Mouse (Mus musculus): ENCODE data around the gene Rnase4. TPM values are rescaled to one million over a fixed set of nuclear protein-coding genes. Genes with fewer than 3 reads are reported as not detected.

Gene Rnase4
- total RNA-seq, 1 experiment from 2014 or later = 6.2 TPM

GRCm38 (mm10) chr14:51104366-51104765 is 13.5 kb downstream of the Rnase4 start:
- no peak for ATAC-seq (replicated peaks in 1 of 2; ENCODE audit: insufficient read depth in 1 of 2, low FRiP score in 2 of 2, low TSS enrichment in 1 of 2, low read depth in 1 of 2, poor library complexity in 2 of 2, severe bottlenecking in 2 of 2)

GRCm38 (mm10) chr14:51106449-51106967 is 15.6 kb downstream of the Rnase4 start:
- ATAC-seq (replicated peaks in 1 of 2; ENCODE audit: insufficient read depth in 1 of 2, low FRiP score in 2 of 2, low TSS enrichment in 1 of 2, low read depth in 1 of 2, poor library complexity in 2 of 2, severe bottlenecking in 2 of 2) = no peak

- no peak for ATAC-seq (replicated peaks in 1 of 2; ENCODE audit: insufficient read depth in 1 of 2, low FRiP score in 2 of 2, low TSS enrichment in 1 of 2, low read depth in 1 of 2, poor library complexity in 2 of 2, severe bottlenecking in 2 of 2)
Measured at GRCm38 (mm10) chr14:51111966-51112365, 21.1 kb downstream of the Rnase4 start.

DNA sequence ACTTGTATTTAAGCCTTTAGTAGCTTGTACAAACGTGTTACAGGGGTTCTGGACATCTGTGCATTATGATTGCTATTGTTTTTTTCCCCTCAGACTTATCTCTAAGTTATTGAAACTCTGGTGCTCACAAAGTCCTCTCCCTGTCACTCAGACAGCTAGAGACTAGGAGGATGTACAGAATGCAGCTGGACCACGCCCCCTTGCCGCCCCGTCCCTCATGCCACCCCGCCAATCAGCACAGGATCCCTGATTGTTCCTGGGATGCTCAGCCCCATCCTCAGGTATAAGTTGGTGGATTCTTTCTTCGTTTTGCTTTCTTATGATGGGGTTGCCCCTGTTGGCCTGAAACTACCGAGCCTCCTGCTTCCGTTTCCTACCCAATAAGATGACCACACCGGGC is 22.6 kb downstream of the Rnase4 start:
- ATAC-seq (replicated peaks in 1 of 2; ENCODE audit: insufficient read depth in 1 of 2, low FRiP score in 2 of 2, low TSS enrichment in 1 of 2, low read depth in 1 of 2, poor library complexity in 2 of 2, severe bottlenecking in 2 of 2) = no peak

- no peak for ATAC-seq (replicated peaks in 1 of 2; ENCODE audit: insufficient read depth in 1 of 2, low FRiP score in 2 of 2, low TSS enrichment in 1 of 2, low read depth in 1 of 2, poor library complexity in 2 of 2, severe bottlenecking in 2 of 2)
Measured at GRCm38 (mm10) chr14:51113916-51114560, 23.2 kb downstream of the Rnase4 start, which contains the start of gene Eddm3b. Gene Eddm3b, plus strand, starts transcription at chr14:51114426.

DNA sequence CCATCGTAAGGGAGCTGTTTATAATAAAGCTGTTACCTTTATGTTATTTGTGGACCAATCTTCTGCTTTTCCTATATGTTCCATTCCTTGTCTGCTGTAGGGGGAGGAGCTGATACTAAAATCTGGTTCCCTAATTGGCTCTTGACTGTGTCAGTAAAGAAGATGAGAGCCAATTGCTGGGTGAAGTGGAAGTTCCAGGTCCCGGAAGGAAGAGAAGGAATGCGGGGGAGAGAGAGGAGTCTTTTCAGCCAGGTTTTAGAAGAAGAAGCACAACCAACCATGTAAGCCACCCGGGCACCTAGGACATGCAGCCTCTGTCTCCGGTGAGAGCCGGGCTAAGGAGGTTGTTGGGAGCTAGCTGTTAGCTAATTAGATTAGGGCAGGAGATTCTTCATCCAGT is 34.8 kb downstream of the Rnase4 start:
- ATAC-seq (replicated peaks in 1 of 2; ENCODE audit: insufficient read depth in 1 of 2, low FRiP score in 2 of 2, low TSS enrichment in 1 of 2, low read depth in 1 of 2, poor library complexity in 2 of 2, severe bottlenecking in 2 of 2) = no peak

DNA sequence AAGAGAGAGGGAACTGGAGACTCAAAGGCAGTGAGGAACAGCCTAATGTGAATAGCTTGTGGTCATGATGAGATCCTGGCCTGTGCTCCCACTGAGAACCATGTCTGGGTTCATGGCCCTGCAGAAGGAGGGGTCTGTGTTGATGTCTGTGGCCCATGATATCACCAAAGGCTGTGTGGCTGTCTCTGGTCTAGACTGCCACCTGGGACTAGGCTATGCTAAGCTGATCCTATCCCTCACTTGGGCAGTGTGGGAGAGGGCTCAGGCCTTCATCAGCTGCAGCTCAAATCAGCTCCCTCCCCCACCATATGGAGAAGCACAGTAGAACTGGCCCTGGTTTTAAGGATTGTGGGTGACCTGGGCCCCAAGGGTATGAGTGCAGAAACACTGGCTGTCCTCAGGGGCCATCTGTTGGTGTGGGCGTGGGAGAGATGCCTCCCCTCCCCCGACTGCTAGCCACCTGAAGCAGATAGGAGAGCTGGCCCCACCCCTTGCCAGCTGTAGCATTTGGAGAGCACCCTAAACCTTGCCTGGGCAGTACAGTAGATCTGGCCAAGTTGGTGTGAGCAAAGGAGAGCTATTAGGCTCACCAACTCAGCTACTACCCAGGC is 36.9 kb downstream of the Rnase4 start:
- ATAC-seq (replicated peaks in 1 of 2; ENCODE audit: insufficient read depth in 1 of 2, low FRiP score in 2 of 2, low TSS enrichment in 1 of 2, low read depth in 1 of 2, poor library complexity in 2 of 2, severe bottlenecking in 2 of 2) = peak in 1 of 2 experiments; percentile 12; a peak in 1 of 4 replicates

GRCm38 (mm10) chr14:51128775-51129623 is 38.1 kb downstream of the Rnase4 start:
- peak; percentile 78 to 83 for ATAC-seq (replicated peaks in 1 of 2; ENCODE audit: insufficient read depth in 1 of 2, low FRiP score in 2 of 2, low TSS enrichment in 1 of 2, low read depth in 1 of 2, poor library complexity in 2 of 2, severe bottlenecking in 2 of 2)

DNA sequence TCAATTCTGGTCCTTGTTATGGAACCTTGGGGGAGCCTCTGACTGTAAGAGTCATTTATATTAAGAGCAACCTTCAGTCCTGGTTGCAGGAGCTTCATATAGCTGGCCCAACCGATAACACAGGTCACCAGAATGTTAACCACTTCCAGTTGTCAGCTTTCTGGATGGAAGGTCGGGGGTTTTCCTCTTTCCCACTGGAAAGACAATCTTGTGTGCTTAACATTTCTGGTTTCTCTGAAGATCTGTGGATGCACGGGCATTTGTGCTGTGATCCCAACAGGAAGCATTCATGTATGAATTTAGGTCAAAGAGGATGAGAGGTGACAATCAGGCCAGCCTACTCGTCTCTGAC is 38.7 kb downstream of the Rnase4 start:
- no peak for ATAC-seq (replicated peaks in 1 of 2; ENCODE audit: insufficient read depth in 1 of 2, low FRiP score in 2 of 2, low TSS enrichment in 1 of 2, low read depth in 1 of 2, poor library complexity in 2 of 2, severe bottlenecking in 2 of 2)

- ATAC-seq (replicated peaks in 1 of 2; ENCODE audit: insufficient read depth in 1 of 2, low FRiP score in 2 of 2, low TSS enrichment in 1 of 2, low read depth in 1 of 2, poor library complexity in 2 of 2, severe bottlenecking in 2 of 2) = peak; percentile 60 to 72
Measured at GRCm38 (mm10) chr14:51130315-51130940, 39.6 kb downstream of the Rnase4 start.

- ATAC-seq (replicated peaks in 1 of 2; ENCODE audit: insufficient read depth in 1 of 2, low FRiP score in 2 of 2, low TSS enrichment in 1 of 2, low read depth in 1 of 2, poor library complexity in 2 of 2, severe bottlenecking in 2 of 2) = no peak
Measured at GRCm38 (mm10) chr14:51131086-51131815, 40.4 kb downstream of the Rnase4 start.

DNA sequence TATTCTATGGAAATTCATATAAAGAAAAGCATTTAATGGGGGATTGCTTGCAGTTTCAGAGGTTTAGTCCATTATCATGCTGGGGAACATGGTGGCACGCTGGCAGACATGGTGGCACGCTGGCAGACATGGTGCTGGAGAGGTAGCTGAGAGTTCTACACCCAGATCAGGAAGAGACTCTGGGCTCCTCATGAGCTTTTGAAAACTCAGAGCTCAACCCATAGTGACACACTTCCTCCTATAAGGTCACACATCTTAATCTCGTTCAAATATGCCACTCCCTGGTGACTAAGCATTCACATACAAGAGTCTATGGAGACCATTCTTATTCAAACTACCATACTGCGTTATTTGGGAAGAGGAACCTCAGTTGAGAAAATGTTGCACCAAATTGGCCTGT is 41.5 kb downstream of the Rnase4 start:
- ATAC-seq (replicated peaks in 1 of 2; ENCODE audit: insufficient read depth in 1 of 2, low FRiP score in 2 of 2, low TSS enrichment in 1 of 2, low read depth in 1 of 2, poor library complexity in 2 of 2, severe bottlenecking in 2 of 2) = no peak

- ATAC-seq (replicated peaks in 1 of 2; ENCODE audit: insufficient read depth in 1 of 2, low FRiP score in 2 of 2, low TSS enrichment in 1 of 2, low read depth in 1 of 2, poor library complexity in 2 of 2, severe bottlenecking in 2 of 2) = no peak
Measured at GRCm38 (mm10) chr14:51140342-51140741, 49.5 kb downstream of the Rnase4 start.

DNA sequence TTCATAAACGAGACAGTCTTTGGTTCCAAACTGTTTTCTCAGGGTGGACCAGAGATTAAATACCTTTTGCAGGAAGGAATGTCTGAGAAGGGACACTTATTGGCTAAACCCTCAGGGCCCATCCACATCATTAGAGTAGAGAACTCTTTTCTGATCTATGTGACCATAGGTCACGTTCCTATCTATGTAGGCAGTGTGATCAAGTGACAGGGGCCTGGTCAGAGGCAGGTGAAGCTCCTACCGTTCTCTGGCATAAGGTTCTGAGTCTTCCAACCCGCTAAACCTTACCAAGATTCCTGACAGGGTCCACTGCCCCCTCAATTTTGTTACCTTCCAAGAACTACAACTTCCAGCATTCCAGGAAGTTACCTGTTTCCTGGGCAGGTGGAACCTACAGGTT is 51.2 kb downstream of the Rnase4 start:
- ATAC-seq (replicated peaks in 1 of 2; ENCODE audit: insufficient read depth in 1 of 2, low FRiP score in 2 of 2, low TSS enrichment in 1 of 2, low read depth in 1 of 2, poor library complexity in 2 of 2, severe bottlenecking in 2 of 2) = no peak

DNA sequence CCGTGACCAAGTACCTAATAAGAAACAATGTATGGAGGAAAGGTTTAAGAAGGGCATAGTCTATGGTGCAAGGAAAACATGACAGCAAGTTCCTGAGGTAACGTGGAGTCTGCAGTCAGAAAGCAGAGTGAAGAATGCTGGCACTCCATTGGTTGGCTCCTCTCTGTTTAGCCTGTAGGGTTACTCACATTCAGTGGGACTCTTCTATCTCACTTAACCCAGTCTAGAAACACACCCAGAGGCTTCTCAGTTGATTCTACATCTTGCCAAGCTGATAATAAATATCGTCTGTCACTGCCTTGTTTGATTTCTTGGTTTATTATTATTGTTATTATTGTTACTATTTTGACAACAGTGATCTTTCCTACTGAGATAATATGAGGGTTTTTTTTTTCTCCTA is 51.7 kb downstream of the Rnase4 start:
- no peak; a peak in 1 of 4 replicates for ATAC-seq (replicated peaks in 1 of 2; ENCODE audit: insufficient read depth in 1 of 2, low FRiP score in 2 of 2, low TSS enrichment in 1 of 2, low read depth in 1 of 2, poor library complexity in 2 of 2, severe bottlenecking in 2 of 2)

DNA sequence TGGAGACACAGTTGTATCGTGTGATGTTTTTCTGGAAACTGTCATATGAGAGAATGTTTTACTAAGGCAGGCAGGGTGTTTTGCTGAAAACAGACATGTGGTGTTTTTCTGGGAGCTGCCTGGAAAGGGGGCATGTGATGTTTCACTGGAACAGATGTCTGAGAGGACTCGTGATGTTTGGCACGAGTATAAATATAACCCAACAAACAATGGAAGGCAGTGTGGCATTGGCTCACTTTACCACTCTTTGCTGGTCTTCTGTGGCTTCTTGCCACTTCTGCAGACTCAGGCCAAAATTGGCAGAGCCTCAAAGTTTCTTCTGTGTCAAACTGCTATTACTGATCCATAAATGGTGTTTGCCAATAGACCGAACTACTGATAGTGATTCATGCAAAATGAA is 52.4 kb downstream of the Rnase4 start:
- no peak for ATAC-seq (replicated peaks in 1 of 2; ENCODE audit: insufficient read depth in 1 of 2, low FRiP score in 2 of 2, low TSS enrichment in 1 of 2, low read depth in 1 of 2, poor library complexity in 2 of 2, severe bottlenecking in 2 of 2)

DNA sequence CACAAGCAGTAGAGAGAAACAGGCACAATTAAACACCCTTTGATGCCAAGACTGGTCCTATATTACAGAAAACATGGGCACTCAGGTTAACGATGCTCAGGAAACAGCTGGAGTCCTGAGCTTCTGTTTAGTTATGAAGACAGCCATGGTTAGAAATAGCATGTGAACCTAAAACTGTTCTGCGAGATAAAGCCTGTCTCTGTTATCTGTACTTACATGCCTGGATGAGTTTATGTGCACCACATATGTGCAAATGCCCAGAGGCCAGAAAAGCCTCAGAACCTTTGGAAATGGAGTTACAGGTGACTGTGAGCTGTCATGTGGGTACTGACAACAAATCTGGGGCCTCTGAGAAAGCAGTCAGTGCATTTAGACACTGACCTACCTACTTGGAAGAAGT is 53.1 kb downstream of the Rnase4 start:
- no peak for ATAC-seq (replicated peaks in 1 of 2; ENCODE audit: insufficient read depth in 1 of 2, low FRiP score in 2 of 2, low TSS enrichment in 1 of 2, low read depth in 1 of 2, poor library complexity in 2 of 2, severe bottlenecking in 2 of 2)

Measured in hematopoietic stem cell, adult 5-6 weeks (primary cell).